Mouse (Mus musculus) retina, embryonic 14.5 days (tissue): Measurements from ENCODE around the gene Atrip.

Source experiments
- DNase-seq: peaks from one replicate; pipeline ENCODE4 v3.0.0-alpha.2; 2015; ENCODE audit warnings: low spot score

The Atrip gene

GRCm38 (mm10) chr9:109058006-109058765 is 15.7 kb downstream of the Atrip start:
- no peak for DNase-seq

GRCm38 (mm10) chr9:109057543-109057942 is 16.4 kb downstream of the Atrip start:
- DNase-seq: no peak

GRCm38 (mm10) chr9:109056916-109057315 is 17.0 kb downstream of the Atrip start:
- DNase-seq: no peak

- DNase-seq: no peak
These were observed 17.7 kb downstream of the Atrip start for GRCm38 (mm10) chr9:109056081-109056690.

GRCm38 (mm10) chr9:109055271-109056030 is 18.5 kb downstream of the Atrip start:
- no peak for DNase-seq

DNA sequence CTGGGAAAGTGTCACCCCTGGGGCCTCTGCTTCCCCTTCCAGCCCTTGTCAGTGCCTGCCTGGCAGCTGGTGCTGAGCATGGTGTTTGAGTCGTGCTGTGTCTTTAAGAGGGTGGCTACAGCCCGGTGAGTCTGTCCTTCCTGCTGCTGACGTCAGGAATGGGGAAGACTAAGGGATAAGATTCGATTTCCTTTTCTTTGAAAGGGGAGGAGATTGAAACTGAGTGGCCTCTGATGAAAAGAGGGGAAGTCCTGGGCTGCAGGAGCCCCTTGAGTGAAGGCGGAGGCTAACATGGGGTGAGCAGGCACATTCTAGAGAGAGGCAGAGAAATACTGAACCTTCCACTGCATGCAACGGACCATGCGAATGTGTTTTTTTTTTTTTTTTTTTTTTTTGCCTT is 19.2 kb downstream of the Atrip start:
- peak; percentile 59 for DNase-seq

- no peak for DNase-seq
These were observed 20.1 kb downstream of the Atrip start for GRCm38 (mm10) chr9:109053851-109054250.

- no peak for DNase-seq
These were observed 20.6 kb downstream of the Atrip start for GRCm38 (mm10) chr9:109053366-109053765.

DNA sequence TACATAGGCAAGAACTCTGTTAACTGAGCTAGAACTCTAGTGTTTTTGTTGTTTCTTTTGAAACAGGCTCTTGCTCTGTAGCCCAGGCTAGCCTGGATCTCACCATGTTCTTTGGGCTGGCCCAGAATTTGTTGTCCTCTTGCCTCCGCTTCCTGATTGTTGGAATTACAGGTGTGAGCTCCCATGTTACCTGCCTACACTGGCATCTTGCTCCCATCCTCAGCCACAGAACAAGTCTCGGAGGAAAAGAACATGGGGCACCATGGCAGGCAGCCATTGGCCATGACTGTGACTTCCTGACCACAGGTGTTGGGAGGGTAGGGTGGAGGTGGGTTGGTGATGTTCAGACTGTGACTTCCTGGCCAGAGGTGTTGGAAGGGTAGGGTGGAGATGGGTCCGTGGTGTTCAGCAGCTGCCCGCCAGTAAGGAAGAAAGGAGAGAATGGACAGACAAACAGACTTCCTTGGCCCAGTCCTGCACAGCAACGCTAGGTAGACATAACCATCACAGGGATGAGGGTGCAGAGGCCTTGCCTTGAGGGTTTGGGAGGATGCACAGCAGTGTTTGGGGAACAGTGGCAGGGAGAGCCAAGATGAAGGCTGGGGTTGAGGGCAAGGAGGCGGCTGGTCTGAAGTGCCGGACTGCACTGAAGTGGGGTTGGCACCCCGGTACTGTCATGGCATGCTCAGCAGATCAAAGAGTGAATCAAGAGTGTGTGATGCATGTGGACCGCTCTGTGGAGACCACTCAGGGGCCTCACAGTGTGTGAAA is 21.2 kb downstream of the Atrip start:
- no peak for DNase-seq

GRCm38 (mm10) chr9:109051651-109052489 is 22.1 kb downstream of the Atrip start:
- no peak for DNase-seq

DNA sequence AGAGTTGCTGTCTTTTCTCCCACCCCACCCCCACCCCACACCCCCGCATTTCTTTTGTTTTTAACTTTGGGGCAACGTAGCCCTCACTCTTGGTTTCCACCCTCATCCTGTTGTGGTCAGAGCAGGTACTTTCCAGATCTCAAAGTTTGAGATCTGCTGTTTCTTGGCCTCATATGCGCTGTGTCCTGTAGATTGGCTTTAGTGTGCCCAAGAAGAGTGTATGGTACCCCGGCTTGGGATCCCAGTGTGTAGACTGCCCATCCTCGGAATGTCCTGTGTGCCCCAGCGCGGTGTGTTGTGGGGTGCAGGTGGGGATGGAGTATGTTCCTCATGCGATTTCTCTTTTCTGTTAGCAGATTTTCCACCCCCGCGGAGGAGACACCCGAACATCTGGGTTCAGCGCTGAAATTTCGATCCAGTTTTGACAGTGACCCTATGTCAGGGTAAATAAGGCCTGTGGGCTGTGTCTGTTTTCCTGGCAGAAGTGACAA is 22.9 kb downstream of the Atrip start:
- DNase-seq: no peak

GRCm38 (mm10) chr9:109050674-109050997 is 23.3 kb downstream of the Atrip start:
- DNase-seq: no peak

GRCm38 (mm10) chr9:109049996-109050673 is 23.8 kb downstream of the Atrip start:
- DNase-seq: no peak

GRCm38 (mm10) chr9:109049316-109049715 is 24.6 kb downstream of the Atrip start:
- no peak for DNase-seq

DNA sequence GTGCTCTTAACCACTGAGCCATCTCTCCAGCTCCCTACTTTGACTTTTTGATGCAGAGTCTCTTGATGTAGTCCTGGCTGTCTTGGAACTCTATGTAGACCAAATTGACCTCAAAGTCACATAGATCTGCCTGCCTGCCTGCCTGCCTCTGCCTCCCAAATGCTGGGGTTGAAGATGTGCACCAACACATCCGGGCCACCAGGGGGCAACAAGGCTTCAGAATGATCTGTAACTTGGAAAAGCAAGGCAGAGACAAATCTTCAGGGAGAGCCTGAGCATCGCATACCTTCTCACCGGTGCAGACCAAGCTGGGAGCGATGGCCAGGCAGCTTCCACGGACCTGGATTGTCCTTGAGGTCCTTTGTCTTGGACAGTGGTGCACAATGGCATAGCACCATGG is 27.6 kb downstream of the Atrip start:
- peak; percentile 69 for DNase-seq

GRCm38 (mm10) chr9:109041351-109041750 is 32.6 kb downstream of the Atrip start:
- DNase-seq: no peak

GRCm38 (mm10) chr9:109040906-109041305 is 33.0 kb downstream of the Atrip start:
- DNase-seq: no peak

- DNase-seq: no peak
These were observed 33.7 kb downstream of the Atrip start for GRCm38 (mm10) chr9:109040216-109040615.

DNA sequence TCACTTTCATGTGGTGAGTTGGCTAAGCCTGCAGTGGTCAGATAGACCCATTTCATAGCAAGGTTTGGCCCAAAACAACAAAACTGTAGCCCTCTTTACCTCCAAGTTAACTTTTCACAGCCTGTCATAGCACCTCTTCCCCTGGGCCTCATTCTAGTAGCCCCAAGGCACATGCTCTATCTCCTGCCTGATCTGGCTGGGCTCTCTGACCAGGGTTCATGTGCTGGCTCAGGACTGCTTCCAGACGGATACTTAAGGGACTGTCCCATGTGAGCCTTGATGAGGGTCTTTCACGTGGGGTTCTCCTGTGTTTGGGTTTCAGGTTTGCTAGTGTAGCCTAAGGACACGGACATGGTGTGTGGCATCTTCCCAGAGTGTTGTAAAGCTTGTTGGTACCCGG is 34.2 kb downstream of the Atrip start:
- no peak for DNase-seq

DNA sequence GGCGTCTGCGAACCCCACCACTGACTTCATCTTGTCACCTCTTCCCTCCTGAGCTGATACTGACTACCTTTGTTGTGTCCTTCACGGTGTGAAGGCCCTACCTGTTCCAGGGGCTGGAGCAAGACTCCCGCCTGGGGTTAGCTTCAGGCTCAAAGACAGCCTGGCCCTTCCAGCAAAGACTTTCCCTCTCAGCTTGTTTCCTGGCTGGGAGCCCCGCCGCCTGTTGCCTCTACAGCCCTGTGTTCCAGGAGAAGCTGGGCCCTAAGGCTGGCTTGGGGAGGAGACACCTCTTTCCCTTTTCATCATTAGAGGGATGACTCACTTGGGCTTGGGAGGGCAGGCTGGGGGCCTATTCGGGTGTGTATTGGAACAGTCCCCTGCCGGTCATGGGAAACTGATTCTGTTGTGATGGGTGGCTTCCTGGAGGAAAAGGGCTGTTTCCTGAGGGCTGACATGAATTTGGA is 35.0 kb downstream of the Atrip start:
- DNase-seq: no peak
